Mouse (Mus musculus) Patski (cell line): ENCODE results near the gene Tepp. TPM values are rescaled to one million over a fixed set of nuclear protein-coding genes. Genes with fewer than 3 reads are reported as not detected.

Experiments
- ATAC-seq: fragments of 100-300 bp; one replicate; pipeline ENCODE4 v1.8.0; 2021
- CTCF ChIA-PET: fragments of 350-600 bp; sonication (Branson Sonifier 250); formaldehyde crosslinking; loops from one replicate; lab custom pipeline; 2022; ENCODE audit warnings: inconsistent platforms; lab: Charles Lee
- POLR2A ChIA-PET: fragments of 350-600 bp; sonication (Branson Sonifier 250); formaldehyde crosslinking; loops from one replicate; lab custom pipeline; 2022; ENCODE audit warnings: antibody characterized with exemption, inconsistent platforms; lab: Charles Lee
- DNase-seq: peaks from one replicate; pipeline ENCODE4 v3.0.0-alpha.2; 2011; ENCODE audit warnings: low read depth, low spot score
- H3K27me3 ChIP-seq: fragments of 371-371 bp; one replicate; pipeline ENCODE4 v1.5.1; 2021
- CTCF ChIP-seq: fragments of 100-300 bp; IDR thresholded peaks from one replicate; pipeline ENCODE4 v1.5.1; 2021
- in situ Hi-C: fragments of 300-500 bp; cut with MboI; formaldehyde crosslinking; loops from 3 replicates; pipeline ENCODE4 v1.11.1; 2018; ENCODE audit warnings: low pct_unique_long_range_greater_than_20kb, mixed read lengths
- polyA plus RNA-seq: library from polyadenylated mRNA; unstranded; gene quantifications from one replicate; pipeline ENCODE4 v1.2.3, GENCODE M21; 2021

Gene Tepp
- polyA plus RNA-seq, 1 experiment from 2014 or later = not detected

- ChIA-PET POLR2A (interaction anchor here (1.4 to 1.7 kb wide), 2 partner anchors 83 to 87 kb away, joined by 3 to 5 read pairs; partner anchors contain the start of gene Cfap20), CTCF (interaction anchor here (1.1 to 10.5 kb wide), 4 partner anchors 14 to 86 kb away, joined by 3 to 108 read pairs (median 4); partner anchors contain the start of gene Usb1)
- in situ Hi-C loops = loop anchor here (25.0 kb wide), 1 partner anchor 340 kb away; the partner anchor contains the start of gene Ndrg4
- no peak for ATAC-seq
- DNase-seq = no peak
- no peak for TF ChIP-seq CTCF
- H3K27me3 ChIP-seq = no peaks in the 10 kb centered on the region
Measured at GRCm38 (mm10) chr8:95346643-95347545, 36.5 kb downstream of the Tepp start.

- no peak for DNase-seq
- no peaks in the 10 kb centered on the region for H3K27me3 ChIP-seq
- in situ Hi-C loops = loop anchor here (25.0 kb wide), 1 partner anchor 339 kb away; the partner anchor contains the start of gene Ndrg4
- POLR2A ChIA-PET = interaction anchor here (1.2 to 1.7 kb wide), 4 partner anchors 80 to 86 kb away, joined by 3 to 6 read pairs (median 4); partner anchors contain the start of gene Cfap20
- no peak for ATAC-seq
- TF ChIP-seq CTCF = no peak
- CTCF ChIA-PET = interaction anchor here (10.5 kb wide), 1 partner anchor 78 kb away, joined by 108 read pairs; no protein-coding TSS in a partner anchor
Measured at GRCm38 (mm10) chr8:95348356-95348755, 38.0 kb downstream of the Tepp start.

- DNase-seq (no peak), ATAC-seq (no peak)
- in situ Hi-C loops = loop anchor here (25.0 kb wide), 1 partner anchor 338 kb away; the partner anchor contains the start of gene Ndrg4
- ChIA-PET CTCF (interaction anchor here (10.5 kb wide), 1 partner anchor 78 kb away, joined by 108 read pairs; no protein-coding TSS in a partner anchor), POLR2A (interaction anchor here (1.2 to 1.7 kb wide), 3 partner anchors 79 to 83 kb away, joined by 3 to 6 read pairs (median 5); no protein-coding TSS in a partner anchor)
- no peak for TF ChIP-seq CTCF
- H3K27me3 ChIP-seq = no peaks in the 10 kb centered on the region
Measured at GRCm38 (mm10) chr8:95348811-95349630, 38.7 kb downstream of the Tepp start.

GRCm38 (mm10) chr8:95351461-95351860 lies 41.1 kb downstream of the Tepp start:
- H3K27me3 ChIP-seq = no peaks in the 10 kb centered on the region
- CTCF ChIA-PET = interaction anchor here (10.5 kb wide), 1 partner anchor 75 kb away, joined by 108 read pairs; no protein-coding TSS in a partner anchor
- DNase-seq (no peak), ATAC-seq (no peak)
- POLR2A ChIA-PET = interaction anchor here (1.0 kb wide), 1 partner anchor 67 kb away, joined by 3 read pairs; no protein-coding TSS in a partner anchor
- no peak for TF ChIP-seq CTCF
- in situ Hi-C loops = loop anchor here (5.0 kb wide), 1 partner anchor 81 kb away; the partner anchor contains the start of gene Cfap20

- DNase-seq (no peak), ATAC-seq (peak; percentile 42)
- no peaks in the 10 kb centered on the region for H3K27me3 ChIP-seq
- POLR2A ChIA-PET = interaction anchor here (1.0 to 1.3 kb wide), 4 partner anchors 20 to 79 kb away, joined by 3 read pairs; partner anchors contain the start of gene Usb1
- in situ Hi-C loops = loop anchor here (5.0 kb wide), 1 partner anchor 80 kb away; the partner anchor contains the start of gene Cfap20
- TF ChIP-seq CTCF = no peak
- CTCF ChIA-PET = interaction anchor here (0.7 to 10.5 kb wide), 4 partner anchors 21 to 98 kb away, joined by 3 to 108 read pairs (median 3); partner anchors contain the start of genes Usb1 and Zfp319
Measured at GRCm38 (mm10) chr8:95352151-95352870, 41.9 kb downstream of the Tepp start, which contains the start of gene Mmp15. TSS of gene Mmp15 (plus strand) at chr8:95352268.

- ATAC-seq (peak; percentile 31), DNase-seq (no peak)
- ChIA-PET POLR2A (interaction anchor here (0.7 to 1.3 kb wide), 4 partner anchors 21 to 78 kb away, joined by 3 to 6 read pairs (median 3); partner anchors contain the start of gene Usb1), CTCF (interaction anchor here (0.7 to 10.5 kb wide), 5 partner anchors 21 to 97 kb away, joined by 3 to 108 read pairs (median 3); partner anchors contain the start of genes Usb1 and Zfp319)
- in situ Hi-C loops = loop anchor here (5.0 kb wide), 1 partner anchor 79 kb away; the partner anchor contains the start of gene Cfap20
- TF ChIP-seq CTCF = no peak
- no peaks in the 10 kb centered on the region for H3K27me3 ChIP-seq
Measured at GRCm38 (mm10) chr8:95352871-95353866, 42.8 kb downstream of the Tepp start.

GRCm38 (mm10) chr8:95354606-95355005 lies 44.2 kb downstream of the Tepp start:
- no peak for DNase-seq
- ChIA-PET POLR2A (no interaction called here), CTCF (interaction anchor here (10.5 kb wide), 1 partner anchor 72 kb away, joined by 108 read pairs; no protein-coding TSS in a partner anchor)
- ATAC-seq = no peak
- TF ChIP-seq CTCF = no peak
- in situ Hi-C loops = loop anchor here (5.0 kb wide), 1 partner anchor 78 kb away; the partner anchor contains the start of gene Cfap20
- H3K27me3 ChIP-seq = no peaks in the 10 kb centered on the region
